Mouse (Mus musculus) CD4-positive, CD25-positive, alpha-beta regulatory T cell, adult 4 months (primary cell): ENCODE measurements around the gene Hpdl. TPM values are rescaled to one million over a fixed set of nuclear protein-coding genes. Genes with fewer than 3 reads are reported as not detected.

Source experiments
- ATAC-seq: one replicate; pipeline ENCODE4 v1.8.0; 2017
- polyA plus RNA-seq, 2 experiments: library from polyadenylated mRNA; unstranded; fragments of 100-300 nt; shearing (Covaris generic); gene quantifications; one replicate each; pipeline ENCODE4 v1.2.1; 2017

The Hpdl gene
- polyA plus RNA-seq, 2 experiments from 2014 or later = 0.52 TPM; not detected in 1

DNA sequence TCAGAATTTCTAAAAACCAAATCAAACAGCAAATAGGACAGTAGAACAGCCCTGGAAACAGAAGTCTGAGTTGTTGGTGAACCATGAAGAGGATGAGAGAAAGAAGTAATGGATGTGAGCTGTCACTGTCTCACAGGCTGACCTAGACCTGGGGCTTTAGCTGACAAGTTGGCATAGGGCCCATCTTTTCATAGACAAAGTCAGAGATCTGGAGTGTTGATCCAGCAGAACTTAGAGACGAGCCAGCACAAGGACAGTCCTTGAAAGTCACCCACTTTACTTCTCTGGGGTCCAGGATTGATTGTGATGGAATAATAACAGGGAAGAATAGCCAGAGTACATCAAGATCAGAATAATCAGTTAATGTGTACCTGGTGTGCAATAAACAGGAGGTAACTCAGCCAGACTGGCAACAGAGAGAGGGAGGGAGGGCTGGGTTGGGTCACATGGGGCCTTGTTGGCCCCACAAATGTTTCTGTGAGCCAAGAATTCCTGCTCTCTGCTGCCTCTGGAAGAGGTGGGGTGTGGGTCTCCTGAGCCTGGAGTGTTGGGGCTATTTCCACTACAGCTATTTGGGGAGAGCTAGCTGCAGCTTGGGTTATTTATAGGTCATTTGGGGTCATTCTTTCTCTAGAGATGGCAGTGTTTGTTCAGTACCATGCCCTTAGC, 24.9 kb downstream of the Hpdl start:
- ATAC-seq = no peak

DNA sequence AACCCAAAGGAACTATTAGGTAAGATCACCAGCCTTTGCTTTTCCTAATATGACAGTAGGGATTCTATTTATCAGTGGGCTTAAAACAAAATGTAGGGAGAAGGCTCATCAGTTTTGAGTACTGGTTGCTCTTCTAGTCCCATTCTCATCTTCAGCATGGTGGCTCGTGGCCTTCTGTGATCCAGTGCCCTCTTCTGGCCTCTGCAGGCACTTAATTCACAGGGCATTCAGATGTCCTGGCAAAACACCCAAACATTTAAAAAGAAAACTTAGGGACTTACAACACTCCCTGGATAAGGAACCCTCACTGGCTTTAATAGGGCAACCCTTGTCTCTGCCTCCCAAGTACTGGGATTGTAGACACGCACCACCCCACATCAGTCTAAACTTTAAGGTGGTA, 27.2 kb downstream of the Hpdl start:
- no peak for ATAC-seq

DNA sequence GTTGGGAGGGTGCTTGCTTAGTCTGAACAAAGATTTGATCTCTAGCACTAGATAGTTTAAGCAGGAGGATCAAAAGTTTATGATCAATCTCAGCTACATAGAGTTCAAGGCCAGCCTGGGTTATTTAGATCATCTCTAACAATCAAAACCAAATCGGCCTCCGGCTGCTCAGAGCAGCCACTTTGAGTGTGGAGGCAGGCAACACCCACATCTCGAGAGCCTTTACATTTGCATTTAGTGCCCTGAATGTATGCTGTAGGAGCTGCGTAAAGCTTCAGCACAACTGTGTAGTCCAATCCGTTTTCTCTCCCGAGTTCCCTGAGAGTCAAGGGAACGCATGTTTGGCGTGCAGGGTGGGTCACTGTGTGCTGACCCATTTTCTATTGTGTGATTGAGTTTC, 29.1 kb downstream of the Hpdl start:
- no peak for ATAC-seq

DNA sequence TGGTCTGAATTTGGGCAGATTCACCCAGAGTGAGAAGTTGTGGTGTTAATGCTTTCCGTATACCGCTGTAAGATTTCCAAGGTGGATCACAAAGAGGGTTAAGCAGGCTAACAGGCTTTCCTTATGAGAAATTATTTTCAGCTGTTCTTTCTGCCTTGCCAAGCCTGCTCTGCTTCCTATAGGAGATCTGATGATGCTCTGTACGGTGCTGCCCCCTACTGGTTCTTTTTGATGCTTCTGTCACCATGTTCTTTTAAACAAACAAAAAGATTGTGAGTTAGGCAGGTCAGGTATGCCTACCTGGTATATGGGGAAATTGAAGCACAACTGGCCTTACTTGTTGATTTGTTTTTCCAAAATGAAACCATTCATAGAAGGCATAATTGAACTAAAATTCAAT, 32.6 kb downstream of the Hpdl start:
- ATAC-seq = peak; percentile 92

DNA sequence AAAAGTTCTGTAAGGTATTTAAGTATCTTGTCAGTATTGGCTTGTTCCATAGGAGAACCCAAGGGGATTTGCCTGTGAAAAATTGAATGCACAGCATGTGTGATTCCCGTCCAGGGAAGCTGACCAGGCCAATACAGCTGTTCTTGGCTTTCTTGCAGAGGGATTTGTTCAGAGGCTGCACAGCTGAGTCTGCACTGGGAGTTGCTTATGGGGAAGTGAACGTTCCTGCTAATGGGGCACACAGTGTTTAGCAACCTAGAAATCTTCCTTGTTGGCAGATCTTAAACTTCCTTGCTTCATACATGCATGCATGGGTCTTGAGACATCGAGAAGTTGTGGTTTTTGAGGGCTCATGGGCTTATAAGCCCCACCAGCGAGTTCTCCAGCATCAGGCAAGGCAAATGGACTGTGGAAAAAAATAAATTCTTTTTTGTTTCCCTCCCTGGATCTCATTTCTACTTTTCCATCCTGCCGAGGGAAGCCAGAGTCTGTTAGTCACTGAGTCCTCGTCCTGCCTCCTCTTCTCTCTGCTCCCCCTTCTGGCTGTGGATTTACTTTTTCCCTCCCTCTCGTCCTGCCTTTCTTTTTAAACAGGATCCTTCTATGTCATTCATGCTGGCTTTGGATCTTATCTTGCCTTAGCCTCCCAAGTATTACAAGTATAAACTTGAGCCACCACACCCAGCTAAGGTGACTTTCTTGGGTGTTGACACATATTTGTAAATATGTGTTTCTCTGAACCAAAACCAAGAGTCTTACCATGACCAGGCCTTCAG, 33.3 kb downstream of the Hpdl start:
- ATAC-seq = no peak

DNA sequence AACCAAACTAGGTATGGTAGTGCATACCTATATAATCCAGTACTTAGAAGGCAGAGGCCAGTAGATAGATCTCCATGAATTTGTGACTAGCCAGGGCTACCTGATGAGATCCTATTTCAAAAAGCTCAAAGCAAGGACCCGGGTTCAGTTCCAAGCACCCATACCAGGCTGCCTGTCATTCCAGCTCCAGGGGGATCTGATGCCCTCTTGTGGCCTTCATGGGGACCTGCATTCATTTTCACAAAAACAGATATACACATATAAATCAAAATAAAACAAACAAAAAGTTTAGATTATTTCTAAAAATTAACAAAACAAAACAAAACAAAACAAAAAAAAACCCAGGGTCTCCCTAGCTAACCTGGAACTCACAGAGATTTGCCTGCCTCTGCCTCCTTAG, 34.9 kb downstream of the Hpdl start:
- no peak for ATAC-seq

DNA sequence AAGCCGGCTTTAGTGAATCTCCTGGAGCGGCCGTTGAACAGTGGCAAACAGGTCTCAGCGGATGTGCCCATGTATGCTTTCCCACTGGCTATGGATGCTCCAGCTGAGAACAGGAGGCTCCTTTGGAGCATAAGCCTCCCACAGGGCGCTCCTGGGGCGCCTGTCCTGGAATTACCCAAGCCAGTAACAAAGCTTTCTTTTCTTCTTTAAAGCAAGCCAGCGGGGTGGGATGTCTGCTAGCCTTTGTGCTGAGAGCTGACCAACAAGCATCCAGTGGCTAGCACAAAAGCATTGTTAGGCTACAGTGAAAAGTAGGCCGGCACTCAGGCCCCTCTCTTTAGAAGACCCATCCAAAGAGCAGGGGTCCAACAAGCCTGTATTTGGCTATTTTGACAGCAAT, 39.3 kb downstream of the Hpdl start:
- ATAC-seq = no peak

DNA sequence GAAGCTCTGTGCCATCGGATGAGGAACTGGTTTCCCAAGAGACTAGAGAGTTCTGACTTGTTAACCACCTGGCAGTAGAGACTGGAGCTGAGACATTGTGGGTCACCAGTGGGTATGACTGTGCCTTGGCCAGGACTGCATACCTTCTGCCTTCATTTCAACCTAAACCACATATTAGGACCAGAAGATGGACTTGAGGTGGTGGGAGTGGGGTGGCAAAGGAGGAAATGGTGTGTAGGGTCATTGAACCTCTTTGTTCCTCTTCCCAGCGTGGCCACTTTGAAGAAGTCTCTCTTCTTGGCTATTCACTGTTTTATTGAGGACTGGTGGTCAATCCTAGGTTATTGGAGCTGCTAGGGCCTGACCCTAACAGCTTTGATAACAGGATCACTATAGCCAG, 40.1 kb downstream of the Hpdl start:
- ATAC-seq = no peak

DNA sequence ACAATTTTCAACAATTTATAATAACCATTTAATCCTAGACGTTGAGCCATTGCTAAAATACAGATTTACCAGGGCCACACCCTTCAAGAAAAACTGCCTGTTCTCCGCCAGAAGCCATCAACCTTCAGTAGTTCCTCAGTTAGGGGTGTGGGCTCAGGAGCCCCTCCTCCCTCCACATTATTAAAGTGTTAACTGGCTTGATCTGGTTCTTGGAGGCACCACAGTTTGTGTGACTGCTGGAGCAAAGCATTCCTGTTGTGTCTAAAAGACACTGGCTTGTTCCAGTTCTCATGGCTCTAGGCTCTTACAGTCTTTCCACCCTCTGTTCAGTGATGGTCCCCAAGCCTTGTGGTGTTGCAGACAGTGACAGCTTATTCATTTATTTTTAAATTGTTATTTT, 41.0 kb downstream of the Hpdl start:
- no peak for ATAC-seq

DNA sequence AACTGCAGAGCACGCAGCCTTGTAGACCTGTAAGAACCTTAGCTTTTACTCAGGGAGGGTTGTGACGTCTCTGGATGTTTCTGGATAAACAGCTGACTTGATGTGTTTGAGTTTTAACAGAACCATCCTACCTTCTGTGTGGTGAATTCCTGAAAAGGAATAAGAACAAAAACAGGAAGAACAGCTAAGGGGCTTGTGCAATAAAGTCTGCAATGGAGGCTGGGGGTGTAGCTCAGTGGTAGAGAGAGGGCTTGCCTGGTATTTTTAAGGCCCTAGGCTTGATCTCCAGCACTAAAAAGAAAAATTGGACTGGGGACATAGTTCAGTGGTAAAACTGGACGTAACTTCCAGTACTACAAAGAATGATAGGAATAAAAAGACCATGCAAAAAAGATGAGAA, 44.4 kb downstream of the Hpdl start:
- ATAC-seq = no peak

DNA sequence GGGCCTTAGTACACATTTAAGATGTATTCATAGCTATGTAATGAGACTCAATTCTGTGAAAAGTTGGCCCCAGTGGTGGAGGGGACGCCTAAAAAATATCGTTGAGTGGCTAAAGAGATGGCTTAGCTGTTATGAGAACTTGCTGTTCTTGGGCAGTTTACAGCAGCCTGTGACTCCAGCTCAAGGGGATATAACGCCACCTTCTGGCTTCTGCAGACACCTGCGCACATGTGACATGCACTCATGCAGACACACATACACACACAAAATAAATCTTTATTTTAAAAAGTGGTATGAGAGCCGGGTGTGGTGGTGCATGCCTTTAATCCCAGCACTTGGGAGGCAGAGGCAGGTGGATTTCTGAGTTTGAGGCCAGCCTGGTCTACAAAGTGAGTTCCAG, 45.1 kb downstream of the Hpdl start:
- ATAC-seq = no peak

Other genes starting within 250 kb of the Hpdl start
- gene Ccdc17, start 225.1 kb downstream of the Hpdl start, polyA plus RNA-seq = 10 to 100 TPM; 11.2 to 18.8 TPM
- 10 to 100 TPM; 44.2 to 46.8 TPM for gene Nasp, start 193.8 kb downstream of the Hpdl start, polyA plus RNA-seq
- 100 to 1,000 TPM; 296 to 324 TPM for gene Akr1a1, start 170.0 kb downstream of the Hpdl start, polyA plus RNA-seq
- gene Prdx1, start 136.2 kb downstream of the Hpdl start, polyA plus RNA-seq = 100 to 1,000 TPM; 602 to 696 TPM
- 1 to 10 TPM; 3.4 to 9.2 TPM for gene Mmachc, start 113.3 kb downstream of the Hpdl start, polyA plus RNA-seq
- gene Ccdc163, start 113.2 kb downstream of the Hpdl start, polyA plus RNA-seq = 10 to 100 TPM; 50.5 to 55.9 TPM
- gene Tesk2, start 100.8 kb downstream of the Hpdl start, polyA plus RNA-seq = 1 to 10 TPM; 4.6 to 7.8 TPM
- gene Toe1, start 14.1 kb downstream of the Hpdl start, polyA plus RNA-seq = 10 to 100 TPM; 30.7 to 43.6 TPM
- 10 to 100 TPM; 13.9 to 17.5 TPM for gene Mutyh, start 14.0 kb downstream of the Hpdl start, polyA plus RNA-seq
- not detected for gene Zswim5, start 55.7 kb upstream of the Hpdl start, polyA plus RNA-seq
- gene Urod, start 172.7 kb upstream of the Hpdl start, polyA plus RNA-seq = 10 to 100 TPM; 74.1 to 89.7 TPM
- gene Hectd3, start 173.6 kb upstream of the Hpdl start, polyA plus RNA-seq = 1 to 10 TPM; 8.8 to 8.9 TPM
- gene Eif2b3, start 197.7 kb upstream of the Hpdl start, polyA plus RNA-seq = 10 to 100 TPM; 33.7 to 39.2 TPM